Mouse (Mus musculus): Measurements from ENCODE around the gene Fgfr2. TPM values are rescaled to one million over a fixed set of nuclear protein-coding genes. Genes with fewer than 3 reads are reported as not detected.
A peak's percentile ranks its signal among the peaks of the same experiment; 100 is the strongest.

Fgfr2 gene
- total RNA-seq, 1 experiment from 2014 or later = not detected

- ATAC-seq (replicated peaks in 1 of 2; ENCODE audit: insufficient read depth in 1 of 2, low FRiP score in 2 of 2, low TSS enrichment in 1 of 2, low read depth in 1 of 2, poor library complexity in 2 of 2, severe bottlenecking in 2 of 2) = no peak
Measured at GRCm38 (mm10) chr7:132940569-132940968, 182.6 kb downstream of the Fgfr2 start.

DNA sequence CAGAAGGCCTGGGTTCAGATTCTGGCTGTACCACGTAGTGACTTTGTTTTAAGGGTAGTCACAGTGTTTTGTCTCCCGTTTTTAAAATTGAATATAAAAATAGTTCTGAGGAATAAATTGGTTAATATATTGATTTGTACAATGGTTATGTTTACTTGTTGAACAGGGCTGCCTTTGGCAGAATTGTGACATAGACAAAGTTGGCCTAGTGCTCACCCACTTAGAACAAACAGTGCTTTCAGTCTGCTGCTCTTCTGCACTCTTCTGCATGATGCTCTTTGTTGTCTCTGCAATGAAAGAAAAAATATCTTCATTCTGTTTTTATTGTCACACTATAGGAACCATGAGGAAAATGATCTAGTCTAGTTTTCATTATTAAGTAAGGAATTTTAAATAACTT lies 184.0 kb downstream of the Fgfr2 start:
- no peak for ATAC-seq (replicated peaks in 1 of 2; ENCODE audit: insufficient read depth in 1 of 2, low FRiP score in 2 of 2, low TSS enrichment in 1 of 2, low read depth in 1 of 2, poor library complexity in 2 of 2, severe bottlenecking in 2 of 2)

GRCm38 (mm10) chr7:132934743-132935142 lies 188.4 kb downstream of the Fgfr2 start:
- ATAC-seq (replicated peaks in 1 of 2; ENCODE audit: insufficient read depth in 1 of 2, low FRiP score in 2 of 2, low TSS enrichment in 1 of 2, low read depth in 1 of 2, poor library complexity in 2 of 2, severe bottlenecking in 2 of 2) = no peak

DNA sequence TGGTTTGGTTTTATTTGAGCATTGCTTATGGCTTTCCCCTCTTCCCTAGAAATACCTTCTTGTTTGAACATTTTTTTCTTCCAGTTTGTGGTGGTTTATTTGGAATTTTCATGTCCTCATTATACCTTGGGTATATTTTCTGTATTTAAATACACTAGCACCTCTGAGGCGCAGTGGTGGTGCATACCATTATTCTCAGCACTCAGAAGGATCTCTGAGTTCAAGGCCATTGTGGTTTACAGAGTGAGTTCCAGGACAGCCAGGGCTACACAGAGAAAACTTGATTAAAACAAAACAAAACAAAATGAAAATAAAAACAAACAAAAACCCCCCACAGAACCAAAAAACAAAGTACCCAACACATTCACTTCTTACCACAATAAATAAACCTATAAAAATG lies 189.8 kb downstream of the Fgfr2 start:
- no peak for ATAC-seq (replicated peaks in 1 of 2; ENCODE audit: insufficient read depth in 1 of 2, low FRiP score in 2 of 2, low TSS enrichment in 1 of 2, low read depth in 1 of 2, poor library complexity in 2 of 2, severe bottlenecking in 2 of 2)

- peak; percentile 20 to 25; a peak in 3 of 4 replicates for ATAC-seq (replicated peaks in 1 of 2; ENCODE audit: insufficient read depth in 1 of 2, low FRiP score in 2 of 2, low TSS enrichment in 1 of 2, low read depth in 1 of 2, poor library complexity in 2 of 2, severe bottlenecking in 2 of 2)
Measured at GRCm38 (mm10) chr7:132931560-132932351, 191.4 kb downstream of the Fgfr2 start.

DNA sequence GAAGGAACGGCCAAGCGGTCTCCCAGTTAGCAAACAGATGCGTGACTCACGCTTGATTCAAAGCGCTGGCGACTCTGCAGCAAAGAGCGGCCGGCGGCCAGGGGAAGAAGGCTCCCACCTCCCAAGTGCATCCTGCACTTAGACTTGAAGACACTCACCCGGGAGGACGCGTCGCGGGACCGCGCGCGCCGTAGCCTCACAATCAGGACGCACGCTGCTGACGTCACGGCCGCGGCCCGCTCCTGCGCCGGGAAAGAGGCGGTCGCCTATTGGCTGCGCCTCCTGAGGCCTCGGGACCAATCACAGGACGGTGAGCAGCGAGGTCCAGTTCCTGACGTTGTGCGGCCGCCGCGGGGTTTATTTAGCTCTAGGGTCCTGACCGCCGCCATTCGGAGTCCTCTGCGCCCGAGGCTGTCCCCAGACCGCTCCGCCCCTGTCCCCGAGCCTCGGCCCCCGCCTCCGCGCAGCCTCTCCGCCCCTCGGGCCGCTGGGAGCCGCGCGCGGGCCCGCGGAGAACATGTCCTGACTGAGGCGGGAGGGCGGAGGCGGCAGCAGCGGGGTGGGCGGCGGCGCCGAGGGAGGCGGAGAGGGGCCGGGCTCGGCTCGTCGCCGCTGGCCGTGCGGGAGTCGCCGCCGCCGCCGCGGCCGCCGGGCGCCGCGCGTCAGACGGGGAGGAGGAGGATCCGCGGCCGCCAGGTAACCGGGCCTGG lies 192.1 kb downstream of the Fgfr2 start, which contains the start of gene Zranb1:
Zranb1 (plus strand) TSS at position 293 of the 710 bp plus-strand sequence.
- ATAC-seq (replicated peaks in 1 of 2; ENCODE audit: insufficient read depth in 1 of 2, low FRiP score in 2 of 2, low TSS enrichment in 1 of 2, low read depth in 1 of 2, poor library complexity in 2 of 2, severe bottlenecking in 2 of 2) = peak; percentile 96 to 97

- no peak for ATAC-seq (replicated peaks in 1 of 2; ENCODE audit: insufficient read depth in 1 of 2, low FRiP score in 2 of 2, low TSS enrichment in 1 of 2, low read depth in 1 of 2, poor library complexity in 2 of 2, severe bottlenecking in 2 of 2)
Measured at GRCm38 (mm10) chr7:132930055-132930454, 193.1 kb downstream of the Fgfr2 start.

GRCm38 (mm10) chr7:132927201-132927600 lies 195.9 kb downstream of the Fgfr2 start:
- ATAC-seq (replicated peaks in 1 of 2; ENCODE audit: insufficient read depth in 1 of 2, low FRiP score in 2 of 2, low TSS enrichment in 1 of 2, low read depth in 1 of 2, poor library complexity in 2 of 2, severe bottlenecking in 2 of 2) = no peak

DNA sequence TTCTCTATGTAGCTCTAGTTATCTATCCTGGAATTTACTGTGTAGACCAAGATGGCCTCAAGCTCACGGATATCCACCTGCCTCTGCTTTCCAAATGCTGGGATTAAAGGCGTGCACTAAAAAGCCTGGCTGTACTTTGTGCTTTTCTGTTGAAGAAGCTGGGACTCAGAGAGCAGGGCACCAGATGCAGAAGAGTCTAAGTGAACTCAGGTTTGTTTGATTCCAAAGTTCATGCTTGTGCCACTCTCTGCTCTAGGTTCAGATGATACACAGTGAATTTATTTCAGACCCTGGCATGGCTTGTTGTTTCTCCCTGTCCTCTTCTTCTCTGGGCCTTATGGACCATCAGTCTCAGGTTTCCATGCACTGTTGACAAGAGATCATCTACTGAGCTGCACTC lies 197.9 kb downstream of the Fgfr2 start:
- ATAC-seq (replicated peaks in 1 of 2; ENCODE audit: insufficient read depth in 1 of 2, low FRiP score in 2 of 2, low TSS enrichment in 1 of 2, low read depth in 1 of 2, poor library complexity in 2 of 2, severe bottlenecking in 2 of 2) = no peak

GRCm38 (mm10) chr7:132921971-132922370 lies 201.2 kb downstream of the Fgfr2 start:
- no peak for ATAC-seq (replicated peaks in 1 of 2; ENCODE audit: insufficient read depth in 1 of 2, low FRiP score in 2 of 2, low TSS enrichment in 1 of 2, low read depth in 1 of 2, poor library complexity in 2 of 2, severe bottlenecking in 2 of 2)

GRCm38 (mm10) chr7:132903796-132904195 lies 219.4 kb downstream of the Fgfr2 start:
- ATAC-seq (replicated peaks in 1 of 2; ENCODE audit: insufficient read depth in 1 of 2, low FRiP score in 2 of 2, low TSS enrichment in 1 of 2, low read depth in 1 of 2, poor library complexity in 2 of 2, severe bottlenecking in 2 of 2) = no peak

DNA sequence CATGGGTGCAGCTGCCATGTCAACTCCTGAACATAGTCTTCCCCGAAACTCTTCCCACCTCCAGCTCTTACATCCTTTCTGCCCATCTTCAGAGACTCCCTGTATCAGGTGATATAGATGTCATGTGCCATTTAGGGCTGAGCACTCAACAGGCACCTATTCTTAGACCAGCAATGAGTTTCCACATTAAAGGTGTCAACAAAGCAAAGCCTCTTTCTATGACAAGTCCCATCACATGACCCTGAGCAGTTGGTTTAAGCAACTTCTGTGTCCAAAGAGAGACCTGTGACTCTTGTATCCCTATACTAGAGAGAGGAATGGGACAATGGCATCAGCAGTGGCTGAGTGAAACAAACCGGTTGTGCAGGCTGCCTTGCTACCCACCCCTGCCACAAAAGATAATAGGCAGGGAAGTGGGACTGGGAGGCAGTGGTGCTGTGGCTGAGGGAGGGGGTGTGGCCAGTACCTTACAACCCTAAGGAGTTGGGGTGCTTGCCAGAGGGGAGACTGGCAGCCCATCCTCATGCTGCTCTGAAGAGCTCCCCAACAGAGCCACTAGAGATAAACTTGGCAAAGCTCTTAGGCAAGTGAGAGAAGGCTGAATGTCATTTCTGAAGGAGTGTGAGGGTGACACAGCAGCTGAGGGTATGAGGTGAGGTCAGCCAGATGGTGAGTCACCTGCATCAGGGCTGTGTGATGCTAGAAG lies 222.2 kb downstream of the Fgfr2 start:
- ATAC-seq (replicated peaks in 1 of 2; ENCODE audit: insufficient read depth in 1 of 2, low FRiP score in 2 of 2, low TSS enrichment in 1 of 2, low read depth in 1 of 2, poor library complexity in 2 of 2, severe bottlenecking in 2 of 2) = no peak

GRCm38 (mm10) chr7:132898234-132898633 lies 224.9 kb downstream of the Fgfr2 start:
- ATAC-seq (replicated peaks in 1 of 2; ENCODE audit: insufficient read depth in 1 of 2, low FRiP score in 2 of 2, low TSS enrichment in 1 of 2, low read depth in 1 of 2, poor library complexity in 2 of 2, severe bottlenecking in 2 of 2) = no peak; a peak in 1 of 4 replicates

GRCm38 (mm10) chr7:132897258-132897657 lies 225.9 kb downstream of the Fgfr2 start:
- no peak for ATAC-seq (replicated peaks in 1 of 2; ENCODE audit: insufficient read depth in 1 of 2, low FRiP score in 2 of 2, low TSS enrichment in 1 of 2, low read depth in 1 of 2, poor library complexity in 2 of 2, severe bottlenecking in 2 of 2)

GRCm38 (mm10) chr7:132896206-132896815 lies 226.8 kb downstream of the Fgfr2 start:
- no peak for ATAC-seq (replicated peaks in 1 of 2; ENCODE audit: insufficient read depth in 1 of 2, low FRiP score in 2 of 2, low TSS enrichment in 1 of 2, low read depth in 1 of 2, poor library complexity in 2 of 2, severe bottlenecking in 2 of 2)

GRCm38 (mm10) chr7:132894841-132895555 lies 228.2 kb downstream of the Fgfr2 start:
- no peak for ATAC-seq (replicated peaks in 1 of 2; ENCODE audit: insufficient read depth in 1 of 2, low FRiP score in 2 of 2, low TSS enrichment in 1 of 2, low read depth in 1 of 2, poor library complexity in 2 of 2, severe bottlenecking in 2 of 2)

DNA sequence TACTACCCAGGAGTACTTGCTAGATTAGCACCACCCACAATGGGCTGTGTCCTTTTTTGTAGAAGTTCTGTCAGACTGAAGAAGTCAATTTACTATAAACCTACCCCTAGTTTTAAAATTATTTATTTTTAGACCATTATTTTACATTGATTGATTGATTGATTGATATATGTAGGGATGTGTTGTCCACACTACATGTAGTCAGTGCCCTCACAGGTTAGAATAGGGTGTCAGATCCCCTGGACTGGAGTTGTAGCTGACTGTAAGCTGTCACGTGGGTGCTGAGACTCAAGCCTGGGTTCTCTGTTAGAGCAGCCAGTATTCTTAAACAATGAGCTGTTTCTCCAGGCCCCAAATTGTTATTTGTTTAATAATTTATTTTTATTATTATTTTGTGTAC lies 229.8 kb downstream of the Fgfr2 start:
- no peak for ATAC-seq (replicated peaks in 1 of 2; ENCODE audit: insufficient read depth in 1 of 2, low FRiP score in 2 of 2, low TSS enrichment in 1 of 2, low read depth in 1 of 2, poor library complexity in 2 of 2, severe bottlenecking in 2 of 2)

Measured in hematopoietic stem cell, adult 5-6 weeks (primary cell).